In genomic region chr14:61757823-61758175, GRCm38 (mm10) we compare ENCODE assay signal across 8 mouse cellular contexts.
DNase-seq lines count a peak whose midpoint lies in the region; ATAC-seq and TF ChIP-seq lines count a peak whose summit lies in the region.

No protein-coding gene starts in this region.

- peak overlapping the region; percentile 28 for H3K4me3 ChIP-seq in heart, embryonic 12.5 days
- peak overlapping the region; percentile 25 for H3K4me3 ChIP-seq in bone marrow macrophage, adult 2 months (ENCODE audit: insufficient read depth, low read length)
- peak overlapping the region; percentile 14; the same call in 1 of the 2 replicates for H3K4me3 ChIP-seq in forebrain, postnatal 0 days (ENCODE audit: low read depth, low read length)
- H3K4me3 ChIP-seq in liver, postnatal 0 days (ENCODE audit: low read depth, low read length), result no peak overlapping the region

- H3K27me3 ChIP-seq in heart, embryonic 12.5 days (replicated peaks), result peaks cover 11% of the 10 kb centered on the region; the same call in 1 of the 2 replicates
- no peaks in the 10 kb centered on the region for H3K27me3 ChIP-seq in forebrain, postnatal 0 days (ENCODE audit: insufficient read depth, low read length)
- no peaks in the 10 kb centered on the region for H3K27me3 ChIP-seq in liver, postnatal 0 days (ENCODE audit: insufficient read depth, low read length)

- DNase-seq in heart, postnatal 14 days, result no peak
- no peak for DNase-seq in forebrain, postnatal 0 days
- DNase-seq in liver, postnatal 0 days, result no peak
- DNase-seq in cerebellum, adult 9-11 months, result no peak
- DNase-seq in adrenal gland, postnatal 25 days, result no peak
- DNase-seq in left cerebral cortex, adult 8-10 months (ENCODE audit: low spot score in 2 of 2), result no peak

- intact Hi-C loops in heart, postnatal 14 days (cut with DNase I), result no loop called here

- no peak for TF ChIP-seq EP300 in liver, postnatal 0 days (IDR thresholded peaks at IDR 0.05; ENCODE audit: low read depth)

- H3K4me2 ChIP-seq in heart, embryonic 12.5 days, result peak overlapping the region; percentile 64
- peak overlapping the region; percentile 49 for H3K4me2 ChIP-seq in forebrain, postnatal 0 days (ENCODE audit: low read depth)
- H3K4me2 ChIP-seq in liver, postnatal 0 days (ENCODE audit: low read depth, low read length), result peak overlapping the region; percentile 55

- H3K27ac ChIP-seq in heart, embryonic 12.5 days (ENCODE audit: poor library complexity, severe bottlenecking), result no peak overlapping the region
- peak overlapping the region; percentile 68 for H3K27ac ChIP-seq in bone marrow macrophage, adult 2 months (ENCODE audit: insufficient read depth, low read depth, low read length)
- peak overlapping the region; percentile 57; the same call in 1 of the 2 replicates for H3K27ac ChIP-seq in forebrain, postnatal 0 days (ENCODE audit: low read depth, low read length)
- H3K27ac ChIP-seq in liver, postnatal 0 days (ENCODE audit: low read depth), result no peak overlapping the region

- 32% methylated on average over 7 of the region's 7 CpGs for WGBS in heart, embryonic 12.5 days
- 10% methylated on average over 7 of the region's 7 CpGs for WGBS in forebrain, postnatal 0 days
- WGBS in liver, postnatal 0 days (ENCODE audit: insufficient replicate concordance), result 31% methylated on average over 7 of the region's 7 CpGs

- H3K9ac ChIP-seq in heart, embryonic 12.5 days, result no peak overlapping the region
- no peak overlapping the region for H3K9ac ChIP-seq in forebrain, postnatal 0 days
- no peak overlapping the region for H3K9ac ChIP-seq in liver, postnatal 0 days (replicated peaks)

- H3K36me3 ChIP-seq in heart, embryonic 12.5 days, result no peaks in the 10 kb centered on the region
- H3K36me3 ChIP-seq in forebrain, postnatal 0 days (ENCODE audit: insufficient read depth), result no peaks in the 10 kb centered on the region
- H3K36me3 ChIP-seq in liver, postnatal 0 days (replicated peaks; ENCODE audit: insufficient read depth, low read length), result no peaks in the 10 kb centered on the region

- H3K4me1 ChIP-seq in heart, embryonic 12.5 days (replicated peaks), result peaks cover 11% of the 10 kb centered on the region; the same call in 1 of the 2 replicates
- H3K4me1 ChIP-seq in bone marrow macrophage, adult 2 months (ENCODE audit: control insufficient read depth, insufficient read depth, low read length), result peaks cover 6% of the 10 kb centered on the region
- no peaks in the 10 kb centered on the region for H3K4me1 ChIP-seq in forebrain, postnatal 0 days (ENCODE audit: insufficient read depth)
- no peaks in the 10 kb centered on the region for H3K4me1 ChIP-seq in liver, postnatal 0 days (ENCODE audit: insufficient read depth)

- TF ChIP-seq CTCF in bone marrow macrophage, adult 2 months (IDR thresholded peaks at IDR 0.05; ENCODE audit: low read depth, low read length), result no peak
- no peak for TF ChIP-seq CTCF in forebrain, postnatal 0 days (IDR thresholded peaks at IDR 0.05; ENCODE audit: low read depth)
- TF ChIP-seq CTCF in liver, postnatal 0 days (IDR thresholded peaks at IDR 0.05; ENCODE audit: low read depth), result no peak

- H3K9me3 ChIP-seq in heart, embryonic 12.5 days (replicated peaks), result no peaks in the 10 kb centered on the region
- no peaks in the 10 kb centered on the region for H3K9me3 ChIP-seq in forebrain, postnatal 0 days (ENCODE audit: low read length)
- no peaks in the 10 kb centered on the region for H3K9me3 ChIP-seq in liver, postnatal 0 days (ENCODE audit: low read length)

- ATAC-seq in heart, embryonic 12.5 days (ENCODE audit: insufficient number of reproducible peaks, low FRiP score), result no peak
- ATAC-seq in forebrain, postnatal 0 days, result peak; percentile 58
- ATAC-seq in liver, postnatal 0 days, result no peak

- no peak for TF ChIP-seq POLR2A in bone marrow macrophage, adult 2 months (IDR thresholded peaks at IDR 0.05; ENCODE audit: borderline replicate concordance, low read depth, low read length)

Comparison
In these comparisons a context has a peak if more than half of its experiments do, and no peak if none do; other contexts are left out.
1. H3K27ac ChIP-seq: peak in bone marrow macrophage, adult 2 months (single experiment) and forebrain, postnatal 0 days (single experiment); none in heart, embryonic 12.5 days (single experiment) and liver, postnatal 0 days (single experiment).
2. Peak in every context shown above with its lines, with median percentiles within 50 percentile points of each other: H3K4me2 ChIP-seq.